Mouse (Mus musculus): ENCODE results near the gene Dse. TPM values are rescaled to one million over a fixed set of nuclear protein-coding genes. Genes with fewer than 3 reads are reported as not detected.

Gene Dse
- polyA plus RNA-seq, 1 experiment from 2014 or later: 8.1 TPM

GRCm38 (mm10) chr10:34223660-34224059, 16.1 kb upstream of the Dse start:
- Histone ChIP-seq H3K4me1 (replicated peaks) (no peaks in the 10 kb centered on the region), H3K9me3 (no peaks in the 10 kb centered on the region)

GRCm38 (mm10) chr10:34221909-34222620, 14.6 kb upstream of the Dse start:
- H3K9ac ChIP-seq: no peak overlapping the region
- no peaks in the 10 kb centered on the region for H3K4me1 ChIP-seq (replicated peaks)
- no peaks in the 10 kb centered on the region for H3K36me3 ChIP-seq
- no peak overlapping the region for H3K27ac ChIP-seq
- no peak for ATAC-seq (ENCODE audit: low FRiP score)
- H3K4me3 ChIP-seq: no peak overlapping the region
- no peaks in the 10 kb centered on the region for H3K27me3 ChIP-seq
- no peaks in the 10 kb centered on the region for H3K9me3 ChIP-seq
- WGBS: 73% methylated on average over 3 of the region's 3 CpGs
- H3K4me2 ChIP-seq: no peak overlapping the region

More at GRCm38 (mm10) chr10:34223660-34224059, 16.1 kb upstream of the Dse start:
- H3K27me3 ChIP-seq: no peaks in the 10 kb centered on the region
- no peak overlapping the region for H3K27ac ChIP-seq
- no peak overlapping the region for H3K4me2 ChIP-seq
- H3K9ac ChIP-seq: no peak overlapping the region
- no peak for ATAC-seq (ENCODE audit: low FRiP score)
- no peaks in the 10 kb centered on the region for H3K36me3 ChIP-seq
- WGBS: 55% methylated on average over 3 of the region's 3 CpGs
- H3K4me3 ChIP-seq: no peak overlapping the region

GRCm38 (mm10) chr10:34218191-34218590, 10.7 kb upstream of the Dse start:
- H3K4me3 ChIP-seq: no peak overlapping the region
- 92% methylated on average over 3 of the region's 3 CpGs for WGBS
- no peaks in the 10 kb centered on the region for H3K36me3 ChIP-seq
- no peaks in the 10 kb centered on the region for H3K4me1 ChIP-seq (replicated peaks)
- H3K27ac ChIP-seq: no peak overlapping the region
- no peak for ATAC-seq (ENCODE audit: low FRiP score)
- no peaks in the 10 kb centered on the region for H3K27me3 ChIP-seq
- H3K9me3 ChIP-seq: no peaks in the 10 kb centered on the region
- H3K9ac ChIP-seq: no peak overlapping the region
- H3K4me2 ChIP-seq: no peak overlapping the region

GRCm38 (mm10) chr10:34215667-34216066, 8.2 kb upstream of the Dse start:
- H3K9ac ChIP-seq: no peak overlapping the region
- no peaks in the 10 kb centered on the region for H3K4me1 ChIP-seq (replicated peaks)
- H3K4me3 ChIP-seq: no peak overlapping the region
- H3K27me3 ChIP-seq: no peaks in the 10 kb centered on the region
- H3K4me2 ChIP-seq: no peak overlapping the region
- H3K9me3 ChIP-seq: no peaks in the 10 kb centered on the region
- ATAC-seq (ENCODE audit: low FRiP score): no peak
- 75% methylated on average over 1 of the region's 1 CpGs for WGBS
- H3K27ac ChIP-seq: no peak overlapping the region
- H3K36me3 ChIP-seq: no peaks in the 10 kb centered on the region

- H3K4me2 ChIP-seq: no peak overlapping the region
- no peaks in the 10 kb centered on the region for H3K36me3 ChIP-seq
- H3K27ac ChIP-seq: no peak overlapping the region
Measured at GRCm38 (mm10) chr10:34209951-34210350, 2.4 kb upstream of the Dse start.

GRCm38 (mm10) chr10:34208031-34208430, 516 bp upstream of the Dse start:
- Histone ChIP-seq H3K36me3 (no peaks in the 10 kb centered on the region), H3K9ac (peak overlapping the region; percentile 83), H3K4me2 (peak overlapping the region; percentile 82), H3K27me3 (no peaks in the 10 kb centered on the region), H3K4me1 (replicated peaks) (peaks cover 5% of the 10 kb centered on the region), H3K27ac (no peak overlapping the region), H3K4me3 (peak overlapping the region; percentile 75), H3K9me3 (no peaks in the 10 kb centered on the region)
- WGBS: 4% methylated on average over 13 of the region's 13 CpGs
- ATAC-seq (ENCODE audit: low FRiP score): no peak

More at GRCm38 (mm10) chr10:34209951-34210350, 2.4 kb upstream of the Dse start:
- H3K27me3 ChIP-seq: no peaks in the 10 kb centered on the region
- no peak for ATAC-seq (ENCODE audit: low FRiP score)
- no peak overlapping the region for H3K4me3 ChIP-seq
- H3K4me1 ChIP-seq (replicated peaks): peaks cover 5% of the 10 kb centered on the region
- no peak overlapping the region for H3K9ac ChIP-seq
- no peaks in the 10 kb centered on the region for H3K9me3 ChIP-seq

GRCm38 (mm10) chr10:34206783-34207502, 572 bp downstream of the Dse start:
- H3K9ac ChIP-seq: peak overlapping the region; percentile 83
- WGBS: under 1% methylated on average over 59 of the region's 65 CpGs
- H3K4me2 ChIP-seq: peak overlapping the region; percentile 82
- H3K9me3 ChIP-seq: no peaks in the 10 kb centered on the region
- H3K4me3 ChIP-seq: peak overlapping the region; percentile 75
- H3K27ac ChIP-seq: peak overlapping the region; percentile 69
- peak; percentile 97 for ATAC-seq (ENCODE audit: low FRiP score)
- H3K36me3 ChIP-seq: no peaks in the 10 kb centered on the region
- H3K27me3 ChIP-seq: no peaks in the 10 kb centered on the region
- H3K4me1 ChIP-seq (replicated peaks): peaks cover 5% of the 10 kb centered on the region

- H3K4me3 ChIP-seq: peak overlapping the region; percentile 75
- H3K36me3 ChIP-seq: no peaks in the 10 kb centered on the region
- no peaks in the 10 kb centered on the region for H3K9me3 ChIP-seq
- under 1% methylated on average over 15 of the region's 15 CpGs for WGBS
- H3K4me2 ChIP-seq: peak overlapping the region; percentile 82
- H3K4me1 ChIP-seq (replicated peaks): peaks cover 5% of the 10 kb centered on the region
- H3K27ac ChIP-seq: peak overlapping the region; percentile 69
- H3K9ac ChIP-seq: peak overlapping the region; percentile 83
- no peaks in the 10 kb centered on the region for H3K27me3 ChIP-seq
- ATAC-seq (ENCODE audit: low FRiP score): peak; percentile 74; the same call in 1 of the 2 replicates
Measured at GRCm38 (mm10) chr10:34206436-34206782, 1.1 kb downstream of the Dse start.

- H3K4me2 ChIP-seq: no peak overlapping the region
Measured at GRCm38 (mm10) chr10:34205825-34206224, 1.7 kb downstream of the Dse start.

GRCm38 (mm10) chr10:34200689-34201088, 6.8 kb downstream of the Dse start:
- no peak for ATAC-seq (ENCODE audit: low FRiP score)
- H3K4me2 ChIP-seq: no peak overlapping the region
- WGBS: 97% methylated on average over 1 of the region's 1 CpGs
- H3K36me3 ChIP-seq: no peaks in the 10 kb centered on the region
- H3K9me3 ChIP-seq: no peaks in the 10 kb centered on the region
- H3K9ac ChIP-seq: no peak overlapping the region
- no peak overlapping the region for H3K4me3 ChIP-seq
- no peaks in the 10 kb centered on the region for H3K27me3 ChIP-seq
- no peaks in the 10 kb centered on the region for H3K4me1 ChIP-seq (replicated peaks)
- H3K27ac ChIP-seq: no peak overlapping the region

More at GRCm38 (mm10) chr10:34205825-34206224, 1.7 kb downstream of the Dse start:
- no peaks in the 10 kb centered on the region for H3K27me3 ChIP-seq
- H3K4me1 ChIP-seq (replicated peaks): peaks cover 5% of the 10 kb centered on the region
- no peaks in the 10 kb centered on the region for H3K36me3 ChIP-seq
- H3K9me3 ChIP-seq: no peaks in the 10 kb centered on the region
- WGBS: 92% methylated on average over 1 of the region's 1 CpGs
- no peak overlapping the region for H3K4me3 ChIP-seq
- ATAC-seq (ENCODE audit: low FRiP score): no peak
- no peak overlapping the region for H3K9ac ChIP-seq
- no peak overlapping the region for H3K27ac ChIP-seq

GRCm38 (mm10) chr10:34198574-34198973, 8.9 kb downstream of the Dse start:
- H3K4me3 ChIP-seq: no peak overlapping the region
- ATAC-seq (ENCODE audit: low FRiP score): no peak
- H3K4me2 ChIP-seq: no peak overlapping the region
- no peaks in the 10 kb centered on the region for H3K36me3 ChIP-seq
- H3K9me3 ChIP-seq: no peaks in the 10 kb centered on the region
- no peak overlapping the region for H3K9ac ChIP-seq
- H3K27me3 ChIP-seq: no peaks in the 10 kb centered on the region
- 76% methylated on average over 3 of the region's 3 CpGs for WGBS
- no peak overlapping the region for H3K27ac ChIP-seq
- no peaks in the 10 kb centered on the region for H3K4me1 ChIP-seq (replicated peaks)

- Histone ChIP-seq H3K4me2 (no peak overlapping the region), H3K36me3 (no peaks in the 10 kb centered on the region), H3K27me3 (no peaks in the 10 kb centered on the region), H3K9me3 (no peaks in the 10 kb centered on the region), H3K27ac (no peak overlapping the region), H3K9ac (no peak overlapping the region), H3K4me3 (no peak overlapping the region), H3K4me1 (replicated peaks) (no peaks in the 10 kb centered on the region)
- no peak for ATAC-seq (ENCODE audit: low FRiP score)
- WGBS: 52% methylated on average over 3 of the region's 3 CpGs
Measured at GRCm38 (mm10) chr10:34198061-34198460, 9.5 kb downstream of the Dse start.

- Histone ChIP-seq H3K27ac (no peak overlapping the region), H3K27me3 (no peaks in the 10 kb centered on the region), H3K4me3 (no peak overlapping the region), H3K36me3 (no peaks in the 10 kb centered on the region), H3K4me1 (replicated peaks) (no peaks in the 10 kb centered on the region), H3K9me3 (no peaks in the 10 kb centered on the region), H3K4me2 (no peak overlapping the region), H3K9ac (no peak overlapping the region)
- 92% methylated on average over 3 of the region's 3 CpGs for WGBS
- ATAC-seq (ENCODE audit: low FRiP score): no peak
Measured at GRCm38 (mm10) chr10:34197269-34197668, 10.2 kb downstream of the Dse start.

Measured in hindbrain, embryonic 13.5 days (tissue).